Mouse (Mus musculus) ZHBTc4 (cell line): ENCODE measurements around the gene Dock7.

Experiments
- DNase-seq: peaks from one replicate; pipeline ENCODE4 v3.0.0-alpha.2; 2011; ENCODE audit warnings: low read depth, low spot score

The Dock7 gene

GRCm38 (mm10) chr4:99120211-99121122 lies at the start of gene Dock7:
Gene Dock7 (minus strand): TSS chr4:99120915.
- DNase-seq: peak; percentile 94

DNA sequence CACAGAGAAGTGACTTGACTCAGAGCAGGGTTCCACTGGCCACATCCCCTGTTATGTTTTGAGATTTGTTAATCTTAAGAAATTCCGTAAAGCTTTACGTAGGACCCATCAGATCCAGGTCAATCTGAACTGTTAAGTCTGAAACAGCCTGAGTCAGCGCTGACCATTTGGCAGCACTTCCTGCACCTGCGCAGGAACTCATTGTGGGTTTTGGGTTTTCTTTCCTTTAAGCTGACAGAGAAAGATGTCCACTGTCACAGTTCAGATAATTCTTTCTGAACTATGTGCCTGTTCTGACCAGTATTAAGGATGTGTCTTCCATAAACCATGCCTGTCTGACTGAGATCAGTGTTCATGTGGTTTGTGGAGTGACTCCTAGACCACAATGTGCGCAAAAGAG lies 48.2 kb upstream of the Dock7 start:
- DNase-seq: no peak

GRCm38 (mm10) chr4:99163547-99163946 lies 42.8 kb upstream of the Dock7 start:
- no peak for DNase-seq

GRCm38 (mm10) chr4:99163001-99163400 lies 42.3 kb upstream of the Dock7 start:
- DNase-seq: no peak

DNA sequence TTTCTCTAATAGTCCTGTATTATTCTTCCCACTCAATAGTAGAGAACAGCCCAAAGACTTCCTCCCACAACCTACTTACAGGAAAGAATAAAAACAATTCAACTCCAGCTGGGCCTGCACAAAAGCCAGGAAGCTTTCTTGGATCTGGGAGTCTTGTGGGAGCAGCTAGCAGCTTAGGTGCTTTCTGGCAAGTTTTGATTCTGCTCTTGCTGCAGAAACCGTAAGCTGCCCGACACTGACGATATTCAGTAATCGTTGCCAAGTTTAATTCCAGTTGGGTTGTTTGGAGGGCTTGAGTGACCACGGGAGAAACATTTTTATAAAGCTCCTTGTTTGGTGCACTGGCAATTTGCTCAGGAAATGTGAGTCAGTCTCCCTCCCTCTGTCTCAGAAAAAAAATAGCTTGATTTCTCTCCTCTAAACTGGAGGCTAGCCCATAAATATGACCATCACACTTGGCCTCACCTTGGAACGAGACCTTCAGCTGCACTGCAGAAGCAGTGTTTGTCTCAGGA lies 40.8 kb upstream of the Dock7 start:
- peak; percentile 87 for DNase-seq

DNA sequence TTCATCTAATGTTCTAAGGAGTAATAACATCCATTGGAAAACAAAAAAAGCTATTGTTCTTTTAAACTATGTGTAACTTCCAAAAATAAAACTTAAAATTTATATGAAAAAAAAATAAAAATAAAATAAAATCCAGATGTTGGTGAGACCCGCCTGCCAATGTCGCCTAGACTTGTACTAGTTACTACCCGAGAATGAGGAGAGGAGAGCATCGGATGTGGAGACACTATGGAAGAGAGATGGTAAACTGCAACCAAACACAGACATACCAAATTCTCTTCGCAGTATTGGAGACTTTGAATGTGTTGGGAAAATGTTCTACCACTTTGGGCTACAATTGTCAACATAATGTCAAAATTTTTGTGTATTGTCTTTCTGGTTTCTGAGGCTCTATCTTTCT lies 40.2 kb upstream of the Dock7 start:
- DNase-seq: no peak

DNA sequence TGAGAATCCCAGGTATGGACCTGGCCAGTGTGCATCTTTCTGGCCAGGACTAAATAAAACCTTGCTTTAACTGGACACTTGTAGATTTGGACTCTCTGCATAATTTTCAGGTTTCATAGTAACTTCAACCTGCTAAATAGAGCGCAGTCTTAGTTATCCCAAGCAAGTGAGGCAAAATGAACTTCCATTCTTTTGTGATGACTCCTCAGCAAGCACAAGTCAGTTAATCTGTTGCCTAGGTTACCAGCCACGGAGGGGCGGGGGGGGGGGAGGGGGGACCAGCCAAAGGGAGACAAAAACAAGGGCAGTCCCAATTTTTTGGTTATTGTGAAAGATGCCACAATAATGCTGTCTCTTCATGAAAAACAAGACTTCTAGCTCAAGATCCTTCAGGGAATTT lies 39.7 kb upstream of the Dock7 start:
- peak; percentile 25 for DNase-seq

GRCm38 (mm10) chr4:99158495-99158894 lies 37.8 kb upstream of the Dock7 start:
- no peak for DNase-seq

DNA sequence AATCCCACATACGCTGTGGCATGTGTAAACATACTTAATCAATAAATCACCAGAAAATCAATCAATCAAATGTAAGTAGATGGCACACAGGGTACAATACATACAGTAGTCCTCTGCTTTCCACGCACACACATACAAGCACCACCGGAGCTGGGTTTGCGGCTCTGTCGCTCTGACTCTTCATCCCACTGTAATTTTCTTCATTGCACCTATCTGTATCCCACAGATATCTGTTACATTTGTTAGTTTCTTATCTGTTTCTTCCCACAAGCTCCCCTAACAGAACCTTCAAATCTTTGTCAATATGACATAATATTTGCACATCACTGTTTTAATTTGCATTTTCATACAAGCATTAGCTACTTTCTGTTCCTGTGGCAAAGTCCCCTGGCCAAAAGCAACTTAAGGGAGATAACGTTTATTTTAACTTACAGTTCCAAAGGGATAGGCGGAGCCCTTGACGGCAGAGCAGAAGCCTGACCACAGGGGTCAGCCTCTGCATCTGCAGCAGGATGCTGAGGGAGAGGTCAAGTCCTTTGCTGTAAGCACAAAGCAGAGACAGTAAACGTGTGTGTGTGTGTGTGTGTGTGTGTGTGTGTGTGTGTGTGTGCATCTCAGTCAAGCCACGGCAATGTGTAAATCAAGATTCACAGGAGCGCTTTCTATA lies 36.1 kb upstream of the Dock7 start:
- DNase-seq: no peak

- DNase-seq: no peak
Observed at GRCm38 (mm10) chr4:99151885-99152558, 31.3 kb upstream of the Dock7 start.

DNA sequence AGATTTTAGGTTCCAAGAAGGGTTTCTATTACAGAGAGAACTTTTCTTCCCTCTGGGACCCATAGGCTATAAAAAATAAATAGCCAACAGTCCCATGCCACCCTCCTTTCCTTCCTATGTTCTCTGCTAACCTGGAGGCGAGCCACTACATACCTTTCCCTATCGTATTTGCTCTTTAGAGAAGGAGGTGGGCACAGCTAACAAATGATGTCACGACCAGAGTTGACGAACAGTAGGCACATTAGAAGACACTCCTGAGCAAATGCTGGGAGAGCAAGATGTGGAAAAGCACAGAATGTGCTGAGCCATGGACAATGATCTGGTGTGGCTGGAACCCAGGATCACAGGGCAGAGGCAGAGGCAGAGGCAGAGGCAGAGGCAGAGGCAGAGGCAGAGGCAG lies 30.7 kb upstream of the Dock7 start:
- no peak for DNase-seq

DNA sequence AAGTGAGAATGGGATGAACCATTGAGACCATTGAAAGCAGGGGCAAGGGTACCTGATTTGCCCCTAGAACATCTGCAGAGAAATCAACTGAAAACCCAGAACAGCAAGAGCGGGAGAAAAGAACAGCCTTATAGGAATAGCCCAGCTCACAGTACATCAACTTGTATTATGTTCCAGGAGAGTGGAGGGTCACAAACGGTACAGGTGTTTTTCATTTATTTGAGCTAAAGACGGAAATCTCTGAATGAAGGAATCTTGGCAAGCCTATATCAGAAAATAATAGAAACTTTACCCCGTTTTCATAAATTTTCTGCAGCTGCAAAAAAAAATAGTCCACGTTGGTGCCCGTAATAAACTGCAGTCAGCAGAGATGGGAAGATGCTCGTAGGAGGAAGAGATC lies 22.6 kb upstream of the Dock7 start:
- no peak for DNase-seq

- no peak for DNase-seq
Observed at GRCm38 (mm10) chr4:99141578-99141977, 20.9 kb upstream of the Dock7 start.

GRCm38 (mm10) chr4:99141171-99141570 lies 20.5 kb upstream of the Dock7 start:
- no peak for DNase-seq

- no peak for DNase-seq
Observed at GRCm38 (mm10) chr4:99137986-99138641, 17.4 kb upstream of the Dock7 start.

DNA sequence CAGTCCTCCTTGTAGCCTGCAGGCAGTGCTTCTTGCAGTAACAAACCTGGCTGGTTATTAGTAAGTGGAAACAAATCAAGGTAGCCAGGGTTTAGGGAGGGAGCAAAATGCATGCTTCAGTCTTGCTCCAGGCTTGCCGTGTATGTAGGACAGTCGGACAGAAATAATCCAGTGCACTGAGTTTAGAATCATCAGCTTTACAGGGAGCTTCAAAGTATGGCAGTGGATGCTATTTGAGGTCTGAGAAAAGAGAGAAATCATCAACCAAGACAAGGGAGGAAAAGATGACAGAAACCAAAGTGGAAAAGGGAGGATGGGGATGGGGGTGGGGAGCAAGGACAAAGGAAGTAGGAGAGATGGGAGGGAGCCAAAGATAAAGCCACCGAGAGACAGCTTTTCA lies 13.8 kb upstream of the Dock7 start:
- no peak for DNase-seq

DNA sequence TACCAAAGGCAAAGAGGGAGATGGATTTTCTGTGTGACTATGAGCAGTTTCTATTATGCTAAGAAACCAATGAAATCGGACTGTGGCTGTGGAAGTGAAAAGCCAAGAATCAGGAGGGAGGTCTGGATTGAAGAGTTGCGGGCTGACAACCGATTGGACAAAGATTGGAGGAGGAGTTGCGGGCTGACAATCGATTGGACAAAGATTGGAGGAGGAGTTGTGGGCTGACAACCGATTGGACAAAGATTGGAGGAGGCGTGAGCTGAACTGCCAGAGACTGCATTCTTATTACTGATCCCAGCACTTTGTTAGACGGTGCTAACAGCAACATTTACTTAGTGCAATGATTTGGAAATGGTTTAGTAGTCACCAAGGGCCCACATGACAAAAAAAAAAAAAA lies 12.6 kb upstream of the Dock7 start:
- peak; percentile 76 for DNase-seq

DNA sequence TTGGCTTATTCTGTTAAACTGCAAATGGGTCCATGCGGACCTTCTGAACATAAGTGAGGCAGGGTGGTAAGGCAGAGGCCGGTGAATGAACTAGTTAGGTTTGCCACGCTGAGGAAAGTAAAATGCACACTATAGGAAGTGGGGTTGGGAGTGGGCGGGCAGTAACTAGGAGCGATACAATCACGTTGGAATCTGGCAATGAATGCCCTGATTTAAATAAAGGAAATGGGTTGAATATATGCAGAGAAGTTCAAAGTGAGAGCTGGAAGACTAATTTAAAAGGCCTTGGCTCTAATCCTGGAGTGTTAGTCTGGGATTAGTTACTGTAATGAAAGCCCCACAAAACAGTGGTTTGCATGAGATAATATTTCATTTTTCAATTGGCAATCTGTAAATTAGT lies 12.0 kb upstream of the Dock7 start:
- peak; percentile 51 for DNase-seq

GRCm38 (mm10) chr4:99131227-99131653 lies 10.5 kb upstream of the Dock7 start:
- DNase-seq: no peak

- no peak for DNase-seq
Observed at GRCm38 (mm10) chr4:99123546-99123945, 2.8 kb upstream of the Dock7 start.

DNA sequence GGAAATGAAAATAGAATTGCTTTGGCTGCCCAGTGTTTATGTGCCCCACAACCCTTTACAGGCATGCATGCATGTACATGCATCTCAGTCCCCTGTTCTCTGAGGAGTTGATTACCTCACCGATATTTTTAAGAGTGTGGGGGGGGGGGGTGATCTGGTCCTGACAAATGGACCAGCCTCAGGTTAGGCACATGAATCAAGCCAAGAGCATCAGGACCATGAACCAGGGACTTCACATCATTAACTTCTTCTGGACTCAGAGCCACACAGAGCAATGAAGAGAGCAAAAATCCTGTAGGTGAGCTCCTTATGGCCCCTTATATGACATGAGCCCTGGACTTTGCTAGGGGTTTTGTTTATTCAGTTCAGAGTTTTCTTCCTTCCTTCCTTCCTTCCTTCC lies 2.1 kb upstream of the Dock7 start:
- no peak for DNase-seq

GRCm38 (mm10) chr4:99122047-99122446 lies 1.3 kb upstream of the Dock7 start:
- DNase-seq: no peak
